Mouse (Mus musculus) heart, postnatal 0 days (tissue): ENCODE data around the gene Nav2.

ENCODE experiments used
- CTCF ChIP-seq: IDR thresholded peaks from 2 replicates; pipeline ENCODE4 v1.5.1; 2016; ENCODE audit warnings: antibody characterized with exemption, control low read depth, low read depth
- EP300 ChIP-seq: IDR thresholded peaks from 2 replicates; pipeline ENCODE4 v1.6.1; 2016; ENCODE audit warnings: antibody characterized with exemption, low read depth

GRCm38 (mm10) chr7:48861796-48862195, 46.7 kb upstream of the Nav2 start:
- TF ChIP-seq CTCF (no peak), EP300 (no peak)
